Mouse (Mus musculus) kidney, adult 2 months (tissue): ENCODE measurements around the gene Nudt3.

ENCODE experiments used
- CTCF ChIP-seq: fragments of 200-500 bp; conservative IDR thresholded peaks from 2 replicates; pipeline ENCODE4 v1.5.1; 2011; ENCODE audit warnings: low read depth, mild to moderate bottlenecking, control low read depth, low read length, moderate library complexity, mixed read lengths; ENCODE audit not compliant: insufficient read depth, insufficient read length
- POLR2A ChIP-seq: fragments of 200-500 bp; IDR thresholded peaks from one replicate; pipeline ENCODE4 v1.6.1; 2011; ENCODE audit warnings: low read depth, low read length, control low read depth

- no peak for TF ChIP-seq CTCF
- no peak for TF ChIP-seq POLR2A
Measured at GRCm38 (mm10) chr17:27642491-27643062, 19.3 kb upstream of the Nudt3 start.
